In the genomic region with DNA sequence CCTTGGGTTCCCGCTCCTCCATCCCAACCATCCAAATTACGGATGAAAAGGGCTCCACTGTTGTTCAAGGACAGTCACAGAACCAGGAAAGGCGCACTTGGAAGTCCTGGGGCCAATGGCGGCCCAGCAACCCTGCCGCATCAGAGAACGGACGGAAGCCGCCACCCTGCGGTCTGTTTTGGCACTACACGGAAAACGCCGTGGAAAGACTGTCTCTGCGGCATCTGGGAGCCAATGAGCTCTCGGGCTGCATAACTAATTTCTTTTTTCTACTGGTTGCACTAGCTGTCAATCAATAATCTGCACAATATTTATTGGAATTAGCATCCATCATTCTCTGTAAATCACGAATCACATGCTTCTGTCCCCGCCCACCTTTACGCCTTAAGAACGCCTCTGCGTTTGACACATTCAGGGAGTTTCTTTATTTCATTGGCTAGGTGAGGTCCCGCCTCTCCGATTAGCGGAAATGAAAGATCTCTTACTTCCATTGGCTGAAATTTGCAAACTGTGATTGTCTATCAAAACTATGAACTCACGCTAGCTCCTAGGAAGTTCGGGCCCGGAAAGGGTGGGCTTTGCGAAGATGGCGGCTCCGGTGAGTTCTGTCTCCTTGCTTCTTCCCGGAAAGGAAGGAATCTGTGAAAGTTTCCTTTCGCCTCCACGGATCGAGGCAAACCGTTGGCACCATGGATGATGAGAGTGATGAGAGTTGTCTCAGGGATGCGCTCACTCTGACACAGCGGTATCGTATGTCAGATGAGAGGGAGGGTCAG, we compare ENCODE assay signal across 7 mouse cellular contexts. TPM values are rescaled to one million over a fixed set of nuclear protein-coding genes. Genes with fewer than 3 reads are reported as not detected.
DNase-seq lines count a peak whose midpoint lies in the region; ATAC-seq lines count a peak whose summit lies in the region.

A gene (plus strand): TSS at position 464 of the 776 bp plus-strand sequence.

- WGBS in intestine, embryonic 15.5 days = under 1% methylated on average over 36 of the region's 36 CpGs
- WGBS in midbrain, embryonic 10.5 days = under 1% methylated on average over 36 of the region's 36 CpGs

- H3K36me3 ChIP-seq in intestine, embryonic 15.5 days = 0 out of 2 replicates have a peak, but pooled peaks cover 5% of the 10 kb centered on the region
- H3K36me3 ChIP-seq in midbrain, embryonic 10.5 days = peaks cover 27% of the 10 kb centered on the region

- peak; percentile 99 for DNase-seq in adrenal gland, adult 2 months
- peak; percentile 96 for DNase-seq in embryo, embryonic 11.5 days (ENCODE audit: low read depth, low spot score)
- DNase-seq in gastrocnemius, postnatal 36 days = peak; percentile 95 to 99
- peak; percentile 99 to 100 for DNase-seq in left cerebral cortex, postnatal 25 days (ENCODE audit: low spot score in 2 of 2)
- DNase-seq in midbrain, embryonic 10.5 days (ENCODE audit: low spot score) = peak; percentile 98
- DNase-seq in right cerebral cortex, postnatal 4 days = peak; percentile 98

- peak within 1 kb of the TSS; percentile 69 for H3K4me3 ChIP-seq in intestine, embryonic 15.5 days (replicated peaks)
- peak within 1 kb of the TSS; percentile 86 for H3K4me3 ChIP-seq in midbrain, embryonic 10.5 days

- no peaks in the 10 kb centered on the region for H3K27me3 ChIP-seq in intestine, embryonic 15.5 days (replicated peaks)
- H3K27me3 ChIP-seq in midbrain, embryonic 10.5 days (ENCODE audit: low read depth, poor library complexity, severe bottlenecking) = no peaks in the 10 kb centered on the region

- H3K4me2 ChIP-seq in intestine, embryonic 15.5 days (replicated peaks) = peak within 1 kb of the TSS; percentile 85

- peak; percentile 98 for ATAC-seq in intestine, embryonic 15.5 days

- intact Hi-C loops in gastrocnemius, postnatal 36 days (cut with DNase I) = loop anchor here (2.0 kb wide), 1 partner anchor 114 kb away; no protein-coding TSS in a partner anchor
- intact Hi-C loops in left cerebral cortex, postnatal 25 days (cut with DNase I) = loop anchor here (1.0 to 5.0 kb wide), 3 partner anchors 115 to 303 kb away; a partner anchor contains a TSS

- peak within 1 kb of the TSS; percentile 74 for H3K9ac ChIP-seq in intestine, embryonic 15.5 days

- no peaks in the 10 kb centered on the region for H3K4me1 ChIP-seq in intestine, embryonic 15.5 days (replicated peaks)
- peaks cover 25% of the 10 kb centered on the region for H3K4me1 ChIP-seq in midbrain, embryonic 10.5 days

- no peaks in the 10 kb centered on the region for H3K9me3 ChIP-seq in intestine, embryonic 15.5 days
- H3K9me3 ChIP-seq in midbrain, embryonic 10.5 days (replicated peaks) = no peaks in the 10 kb centered on the region

- peak within 1 kb of the TSS; percentile 92 for H3K27ac ChIP-seq in intestine, embryonic 15.5 days
- peak within 1 kb of the TSS; percentile 95 for H3K27ac ChIP-seq in midbrain, embryonic 10.5 days (replicated peaks)

RNA-seq across cellular contexts. Expression of the gene that starts here (rescaled TPM):
- total RNA-seq in adrenal gland, adult 2 months (2021) = 10 to 100 TPM; 36.0 TPM
- 2.7 and 2.9 TPM in 2 replicates for polyA plus RNA-seq in adrenal gland, adult 2 months (2012; rRNA removed)
- 10 to 100 TPM; 13.9 to 18.1 TPM for total RNA-seq in gastrocnemius, postnatal 36 days (2021)
- 83.1 and 84.9 TPM in 2 replicates for polyA plus RNA-seq in intestine, embryonic 15.5 days (2015; fragmentation: Nextera tagmentation; extraction: Ambion mirVana)
- 10 to 100 TPM; 23.0 to 26.4 TPM for total RNA-seq in left cerebral cortex, postnatal 25 days (2021)
- 89.3 and 91.6 TPM in 2 replicates for polyA plus RNA-seq in midbrain, embryonic 10.5 days (2016; fragmentation: Nextera tagmentation; extraction: Ambion mirVana)

Comparison
In these comparisons a context has a peak if more than half of its experiments do, and no peak if none do; other contexts are left out.
1. Peak in every context shown above with its lines: DNase-seq, ATAC-seq, H3K4me3 ChIP-seq and H3K27ac ChIP-seq.
2. RNA of the gene that starts here (polyA plus RNA-seq): 89.3 to 91.6 TPM in midbrain, embryonic 10.5 days and 83.1 to 84.9 TPM in intestine, embryonic 15.5 days; 2.7 to 2.9 TPM in adrenal gland, adult 2 months; every median in the first group is over 10 times any median in the second.